Mouse (Mus musculus) kidney, embryonic 16.5 days (tissue): Measurements from ENCODE around the gene Ugdh. TPM values are rescaled to one million over a fixed set of nuclear protein-coding genes. Genes with fewer than 3 reads are reported as not detected.
A peak's percentile ranks its signal among the peaks of the same experiment; 100 is the strongest.

Source experiments
- ATAC-seq: fragments of 200-750 bp; cut with Nextera tagmentation; 2 replicates; pipeline ENCODE4 v1.8.0; 2017; ENCODE audit warnings: moderate TSS enrichment; ENCODE audit not compliant: low FRiP score, low TSS enrichment
- H3K27ac ChIP-seq: fragments of 300-500 bp; sonication (generic); 2 replicates; pipeline ENCODE4 v1.5.1; 2014; ENCODE audit warnings: low read length
- H3K27me3 ChIP-seq: fragments of 300-500 bp; sonication (generic); 2 replicates; pipeline ENCODE4 v1.6.1; 2014; ENCODE audit warnings: low read length, control low read depth, mixed read lengths; ENCODE audit not compliant: insufficient read depth
- H3K36me3 ChIP-seq: fragments of 300-500 bp; sonication (generic); 2 replicates; pipeline ENCODE4 v1.6.1; 2014; ENCODE audit warnings: low read length, control low read depth, mixed read lengths; ENCODE audit not compliant: insufficient read depth
- H3K4me1 ChIP-seq: fragments of 300-500 bp; sonication (generic); 2 replicates; pipeline ENCODE4 v1.6.1; 2014; ENCODE audit warnings: low read length, control low read depth, mixed read lengths; ENCODE audit not compliant: insufficient read depth
- H3K4me2 ChIP-seq: fragments of 300-500 bp; sonication (generic); replicated peaks from 2 replicates; pipeline ENCODE4 v1.6.1; 2014; ENCODE audit warnings: low read depth, low read length
- H3K4me3 ChIP-seq: fragments of 300-500 bp; sonication (generic); 2 replicates; pipeline ENCODE4 v1.5.1; 2014; ENCODE audit warnings: mild to moderate bottlenecking, low read length
- H3K9ac ChIP-seq: fragments of 300-500 bp; sonication (generic); replicated peaks from 2 replicates; pipeline ENCODE4 v1.6.1; 2014; ENCODE audit warnings: low read length
- H3K9me3 ChIP-seq: fragments of 300-500 bp; sonication (generic); 2 replicates; pipeline ENCODE4 v1.6.1; 2016; ENCODE audit warnings: low read length, control low read depth
- WGBS: fragments of 180-500 bp; shearing (Covaris S2); extraction: QIAGEN DNeasy Blood & Tissue Kit; methylation state at CpG from one replicate; pipeline ENCODE4 v1.1.7; 2014; 5-methylcytosine and 5-hydroxymethylcytosine counted together
- polyA plus RNA-seq: library from polyadenylated mRNA; unstranded; fragments of >200 nt; fragmentation: Nextera tagmentation; extraction: Ambion mirVana; gene quantifications from 2 replicates; pipeline ENCODE4 v1.2.1, GENCODE M21; 2015

The Ugdh gene
- polyA plus RNA-seq, 1 experiment from 2014 or later = 109 TPM

DNA sequence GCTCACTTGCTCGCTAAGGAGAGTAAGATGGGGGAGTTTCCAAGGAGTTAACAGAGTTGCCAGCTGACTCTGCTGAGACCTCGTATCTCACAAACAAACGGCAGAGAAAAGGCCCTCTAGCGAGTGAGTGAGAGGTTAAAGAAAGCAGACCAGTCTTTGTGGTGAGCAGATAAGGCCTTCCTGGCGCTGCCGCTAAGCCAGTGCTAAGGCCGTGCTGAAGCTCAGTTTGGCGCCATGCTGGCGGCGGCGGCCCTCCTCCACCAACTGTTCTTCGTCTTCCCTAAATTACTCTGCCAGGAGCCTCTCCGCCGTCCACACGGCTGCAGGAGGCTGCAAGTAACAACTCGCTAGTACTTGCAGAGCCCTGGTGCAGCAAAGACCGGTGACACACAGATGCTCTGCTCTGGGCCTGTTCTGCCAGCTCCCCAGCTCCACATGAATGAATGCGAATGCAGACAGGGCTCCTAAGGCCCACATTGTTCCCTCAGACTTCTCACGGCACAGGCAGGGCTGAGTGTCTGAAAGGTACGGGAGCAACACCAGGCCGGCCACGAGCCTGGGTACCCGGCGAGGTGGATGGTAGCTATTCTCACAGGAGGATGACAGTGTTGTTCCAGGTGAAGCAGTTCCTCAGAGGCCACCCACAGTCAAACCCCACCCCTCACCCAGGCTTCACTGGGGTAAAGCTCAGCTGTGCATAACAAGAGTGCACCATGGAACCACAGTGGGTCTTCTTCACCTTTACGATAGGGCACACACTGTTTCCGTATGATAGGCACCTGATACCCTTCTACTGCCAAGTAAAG is 19.9 kb downstream of the Ugdh start:
- WGBS = 21% methylated on average over 26 of the region's 26 CpGs
- Histone ChIP-seq H3K27me3 (no peaks in the 10 kb centered on the region), H3K9me3 (no peaks in the 10 kb centered on the region), H3K9ac (peak overlapping the region; percentile 43), H3K27ac (peak overlapping the region; percentile 85), H3K36me3 (peaks cover 25% of the 10 kb centered on the region), H3K4me3 (0 out of 2 replicates have a peak overlapping the region, but pooled peaks have one; percentile 8), H3K4me2 (peak overlapping the region; percentile 5; the same call in 1 of the 2 replicates), H3K4me1 (peaks cover 13% of the 10 kb centered on the region)
- ATAC-seq = peak; percentile 87

DNA sequence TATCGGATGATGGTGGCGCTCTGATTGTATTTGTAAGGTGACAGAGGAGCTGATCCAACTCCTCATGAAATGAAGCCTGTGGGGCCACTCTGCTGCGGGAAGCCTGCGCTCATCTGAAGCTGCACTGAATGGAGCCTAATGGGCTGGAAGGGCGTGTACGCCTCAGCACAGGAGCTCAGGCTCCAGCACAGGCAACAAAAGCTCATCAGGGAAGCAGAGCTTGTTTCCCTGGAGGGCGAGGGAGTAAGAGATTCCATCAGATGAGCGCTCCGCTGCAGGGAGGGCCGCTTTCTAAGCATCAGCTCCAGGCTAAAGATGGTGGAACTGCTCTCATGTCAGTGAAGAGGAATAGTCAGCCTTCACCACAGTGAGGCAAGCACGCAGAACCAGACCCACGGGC is 27.8 kb downstream of the Ugdh start:
- WGBS = 68% methylated on average over 12 of the region's 12 CpGs
- no peak overlapping the region for H3K4me3 ChIP-seq
- no peak for ATAC-seq
- no peak overlapping the region for H3K9ac ChIP-seq
- peaks cover 48% of the 10 kb centered on the region for H3K36me3 ChIP-seq
- no peaks in the 10 kb centered on the region for H3K9me3 ChIP-seq
- H3K4me2 ChIP-seq = no peak overlapping the region
- H3K27me3 ChIP-seq = no peaks in the 10 kb centered on the region
- no peaks in the 10 kb centered on the region for H3K4me1 ChIP-seq
- H3K27ac ChIP-seq = no peak overlapping the region

DNA sequence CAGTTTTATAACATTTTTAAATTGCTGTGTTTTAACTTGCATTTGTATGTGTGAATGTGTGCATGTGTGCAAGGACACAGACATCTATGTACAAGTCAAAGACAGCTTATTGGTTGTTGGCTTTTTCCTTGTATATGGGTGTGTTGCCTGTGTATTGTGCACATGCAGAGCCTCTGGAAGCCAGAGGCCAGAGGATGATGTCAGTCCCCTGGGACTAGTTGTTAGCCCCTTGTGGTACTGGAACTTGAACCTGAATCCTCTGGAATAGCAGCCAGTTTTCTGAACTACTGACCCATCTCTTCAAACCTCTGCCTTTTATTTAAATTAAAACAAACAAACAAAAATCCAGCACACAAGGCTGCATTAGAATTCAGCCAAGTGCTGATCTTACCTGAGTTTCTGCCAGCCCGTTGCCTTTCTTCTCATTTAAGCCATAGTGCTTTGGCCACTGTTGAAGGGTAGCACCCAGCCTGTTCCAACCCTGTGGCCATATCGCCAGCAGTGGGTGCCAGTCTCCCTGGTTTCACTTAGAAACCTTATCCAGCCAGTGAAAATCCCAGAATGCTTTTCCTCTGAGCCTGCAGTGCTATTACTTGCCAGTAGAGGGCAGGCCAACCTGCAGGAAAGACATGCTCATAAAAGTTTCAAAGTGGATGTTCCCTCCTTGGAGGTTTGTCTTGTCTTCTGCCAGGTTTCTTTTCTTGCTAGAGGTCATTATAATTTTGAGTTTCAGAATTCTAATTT is 34.3 kb downstream of the Ugdh start:
- Histone ChIP-seq H3K27me3 (no peaks in the 10 kb centered on the region), H3K36me3 (peaks cover 44% of the 10 kb centered on the region), H3K9me3 (no peaks in the 10 kb centered on the region), H3K4me2 (no peak overlapping the region), H3K9ac (no peak overlapping the region), H3K27ac (no peak overlapping the region), H3K4me1 (no peaks in the 10 kb centered on the region), H3K4me3 (no peak overlapping the region)
- WGBS = 33% methylated on average over 2 of the region's 2 CpGs
- peak; percentile 84; the same call in 1 of the 2 replicates for ATAC-seq

DNA sequence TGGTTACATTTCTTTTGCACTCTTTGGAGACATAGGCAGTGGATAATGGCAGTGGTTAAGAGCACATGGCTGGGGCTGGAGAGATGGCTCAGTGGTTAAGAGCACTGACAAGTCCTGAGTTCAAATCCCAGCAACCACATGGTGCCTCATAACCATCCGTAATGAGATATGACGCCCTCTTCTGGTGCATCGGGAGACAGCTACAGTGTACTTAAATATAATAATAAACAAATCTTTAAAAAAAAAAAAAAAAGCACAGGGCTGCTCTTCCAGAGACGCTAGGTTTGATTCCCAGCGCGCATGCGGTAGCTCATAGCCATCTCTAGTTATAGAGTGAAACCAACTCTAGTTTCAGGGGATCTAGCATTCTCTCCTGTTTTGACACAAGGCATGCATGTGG is 41.3 kb downstream of the Ugdh start:
- 93% methylated on average over 7 of the region's 7 CpGs for WGBS
- Histone ChIP-seq H3K4me3 (no peak overlapping the region), H3K9me3 (no peaks in the 10 kb centered on the region), H3K27ac (no peak overlapping the region), H3K27me3 (no peaks in the 10 kb centered on the region), H3K36me3 (peaks cover 11% of the 10 kb centered on the region), H3K9ac (no peak overlapping the region), H3K4me1 (peaks cover 9% of the 10 kb centered on the region), H3K4me2 (no peak overlapping the region)
- no peak for ATAC-seq

DNA sequence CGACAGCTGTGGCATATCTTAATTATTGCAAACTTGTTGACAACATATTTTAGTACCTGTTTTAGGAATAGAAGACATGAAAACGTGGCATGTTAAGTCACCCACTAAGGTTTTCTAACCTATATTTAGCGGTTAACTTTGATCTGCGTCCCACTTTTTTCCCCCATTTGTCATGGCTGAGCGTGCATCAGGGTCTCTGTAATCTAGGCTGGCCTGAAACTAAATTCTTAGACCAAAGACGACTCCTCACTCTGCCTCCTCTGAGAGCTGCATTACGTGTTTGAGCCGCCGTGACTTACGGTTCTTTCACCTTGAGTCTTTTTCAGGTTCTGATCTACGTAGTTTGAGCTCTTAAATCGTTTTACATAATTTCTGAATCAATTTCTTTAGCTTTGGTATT is 44.0 kb downstream of the Ugdh start:
- WGBS = 2% methylated on average over 12 of the region's 12 CpGs
- Histone ChIP-seq H3K36me3 (peaks cover 36% of the 10 kb centered on the region), H3K9ac (peak overlapping the region; percentile 87), H3K27me3 (no peaks in the 10 kb centered on the region), H3K27ac (peak overlapping the region; percentile 79), H3K4me1 (peaks cover 12% of the 10 kb centered on the region), H3K4me2 (peak overlapping the region; percentile 85), H3K9me3 (no peaks in the 10 kb centered on the region), H3K4me3 (peak overlapping the region; percentile 100)
- ATAC-seq = peak; percentile 40; the same call in 1 of the 2 replicates

DNA sequence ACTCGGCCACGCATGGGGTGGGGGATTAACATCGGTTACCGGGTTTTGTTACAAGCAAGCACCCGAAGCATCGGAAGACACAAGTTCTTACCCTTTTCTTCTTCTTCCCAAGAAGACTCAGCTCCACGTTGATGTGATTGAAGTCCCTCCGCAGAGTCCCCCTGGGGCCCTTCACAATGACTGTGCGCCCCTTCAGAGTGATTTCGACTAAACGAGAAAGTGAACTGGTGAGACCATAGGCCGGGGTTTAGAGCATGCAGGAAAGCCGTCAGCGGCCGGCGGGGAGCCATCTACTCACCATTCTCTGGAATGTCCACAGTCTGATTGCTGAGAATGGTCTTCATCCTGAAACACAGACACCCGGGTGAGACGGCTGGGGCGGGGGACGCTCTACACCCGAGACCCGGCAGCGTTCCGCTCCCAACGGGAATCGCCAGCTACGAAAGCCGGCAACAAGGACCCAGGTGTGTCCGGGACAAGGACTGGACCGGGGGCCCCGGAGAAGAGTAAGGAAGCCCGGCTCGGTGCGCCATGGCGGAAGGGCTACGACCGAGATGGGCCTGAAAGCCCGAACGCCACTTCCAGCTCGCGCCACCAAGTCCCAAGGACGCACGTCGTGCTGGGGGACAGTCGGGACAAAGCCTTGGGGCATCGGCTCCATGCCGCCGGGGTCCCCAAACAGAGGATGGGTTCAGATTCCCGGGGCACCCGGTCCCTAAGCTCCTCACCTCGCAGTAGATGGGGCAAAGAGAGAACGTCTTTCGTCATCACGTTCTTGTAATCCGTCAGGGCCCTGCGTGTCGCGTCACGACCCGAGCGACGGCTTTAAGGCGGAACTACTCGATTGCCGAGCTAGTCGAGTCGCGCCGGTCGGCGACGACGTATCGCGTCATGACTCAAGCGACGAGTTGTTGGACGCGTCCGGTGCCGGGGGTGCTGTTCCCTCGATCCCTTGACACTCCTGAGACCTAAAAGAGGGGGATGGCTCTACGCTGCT is 44.8 kb downstream of the Ugdh start, which contains the start of the genes Rpl9 and Lias:
TSS of gene Rpl9 (minus strand) at position 797 of the 997 bp plus-strand sequence.
TSS of gene Lias (plus strand) at position 850 of the 997 bp plus-strand sequence.
- peak within 1 kb of the TSS; percentile 91 for H3K27ac ChIP-seq
- WGBS = under 1% methylated on average over 82 of the region's 83 CpGs
- peak within 1 kb of the TSS; percentile 92 for H3K4me2 ChIP-seq
- ATAC-seq = peak; percentile 95
- H3K36me3 ChIP-seq = peaks cover 36% of the 10 kb centered on the region
- peaks cover 12% of the 10 kb centered on the region for H3K4me1 ChIP-seq
- H3K27me3 ChIP-seq = no peaks in the 10 kb centered on the region
- peak within 1 kb of the TSS; percentile 100 for H3K4me3 ChIP-seq
- no peaks in the 10 kb centered on the region for H3K9me3 ChIP-seq
- H3K9ac ChIP-seq = peak within 1 kb of the TSS; percentile 100

DNA sequence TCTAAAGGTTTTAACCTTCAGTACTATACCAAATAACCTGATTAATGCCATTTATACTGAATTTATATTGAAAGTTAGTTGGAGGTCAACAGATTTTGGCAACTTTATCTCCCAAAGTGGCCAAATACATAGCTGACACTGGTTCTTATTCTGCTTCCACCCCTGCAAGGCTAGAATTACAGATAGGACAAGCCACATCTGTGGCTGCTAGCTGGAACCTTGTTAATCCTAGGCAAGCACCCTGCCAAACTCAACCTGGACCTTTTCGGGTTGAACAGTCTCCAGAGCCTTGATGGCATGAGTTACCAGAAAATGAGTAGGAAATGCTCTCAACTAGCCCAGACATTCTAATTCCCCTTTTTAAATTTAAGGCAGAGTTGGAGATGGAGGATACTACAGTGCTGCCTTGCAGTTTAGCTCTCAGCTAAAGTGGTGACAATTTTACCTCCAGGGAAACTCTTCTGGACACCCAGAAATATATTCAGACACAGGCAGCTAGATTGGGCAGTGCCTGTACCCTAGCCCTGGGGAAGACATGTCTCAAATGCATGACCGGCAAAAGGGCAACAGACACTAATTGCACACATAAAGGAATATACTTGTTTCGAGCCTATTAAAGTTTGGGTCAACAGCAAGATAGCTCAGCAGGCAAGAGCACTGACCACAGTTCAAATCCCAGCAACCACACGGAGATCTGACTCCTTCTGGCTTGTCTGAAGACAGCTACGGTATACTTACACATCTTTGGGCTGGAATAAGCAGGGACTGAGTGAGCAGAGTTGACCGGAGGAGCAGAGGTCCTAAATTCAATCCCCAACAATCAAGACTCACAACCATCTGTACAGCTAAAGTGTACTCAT is 48.5 kb downstream of the Ugdh start:
- no peak for ATAC-seq
- H3K4me1 ChIP-seq = peaks cover 12% of the 10 kb centered on the region
- H3K9ac ChIP-seq = no peak overlapping the region
- H3K4me3 ChIP-seq = no peak overlapping the region
- WGBS = 79% methylated on average over 6 of the region's 6 CpGs
- H3K36me3 ChIP-seq = peaks cover 32% of the 10 kb centered on the region
- no peak overlapping the region for H3K4me2 ChIP-seq
- no peak overlapping the region for H3K27ac ChIP-seq
- no peaks in the 10 kb centered on the region for H3K27me3 ChIP-seq
- H3K9me3 ChIP-seq = no peaks in the 10 kb centered on the region

DNA sequence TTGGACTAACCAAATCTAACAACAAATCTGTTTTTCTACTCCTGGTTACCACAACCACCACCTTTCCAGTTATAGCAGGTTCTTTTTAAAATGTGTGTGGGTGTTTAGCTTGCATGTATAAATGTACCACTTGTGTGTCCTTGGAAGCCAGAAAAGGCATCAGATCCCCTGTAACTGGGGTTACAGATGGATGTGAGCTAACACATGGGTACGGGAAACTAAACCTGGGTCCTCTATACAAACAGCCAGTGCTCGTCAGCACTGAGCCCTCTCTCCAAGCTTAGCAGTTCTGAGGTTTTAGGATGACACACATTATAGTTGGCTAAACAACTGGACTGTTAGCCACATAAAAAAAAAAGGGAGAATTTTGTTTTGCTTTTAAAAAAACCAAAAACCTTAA is 50.0 kb downstream of the Ugdh start:
- H3K27ac ChIP-seq = no peak overlapping the region
- H3K4me3 ChIP-seq = no peak overlapping the region
- H3K36me3 ChIP-seq = peaks cover 32% of the 10 kb centered on the region
- H3K4me1 ChIP-seq = peaks cover 12% of the 10 kb centered on the region
- 66% methylated on average over 2 of the region's 2 CpGs for WGBS
- H3K9me3 ChIP-seq = no peaks in the 10 kb centered on the region
- H3K9ac ChIP-seq = no peak overlapping the region
- no peak for ATAC-seq
- no peaks in the 10 kb centered on the region for H3K27me3 ChIP-seq
- no peak overlapping the region for H3K4me2 ChIP-seq
